Mouse (Mus musculus): ENCODE measurements at regions not wholly inside any gene's neighbourhood (a gene's known extent, or its start where the extent isn't known, plus 50 kb on each side); places are given as distances from the start of the nearest gene placed in this dataset.
A peak's percentile ranks its signal among the peaks of the same experiment; 100 is the strongest.

DNA sequence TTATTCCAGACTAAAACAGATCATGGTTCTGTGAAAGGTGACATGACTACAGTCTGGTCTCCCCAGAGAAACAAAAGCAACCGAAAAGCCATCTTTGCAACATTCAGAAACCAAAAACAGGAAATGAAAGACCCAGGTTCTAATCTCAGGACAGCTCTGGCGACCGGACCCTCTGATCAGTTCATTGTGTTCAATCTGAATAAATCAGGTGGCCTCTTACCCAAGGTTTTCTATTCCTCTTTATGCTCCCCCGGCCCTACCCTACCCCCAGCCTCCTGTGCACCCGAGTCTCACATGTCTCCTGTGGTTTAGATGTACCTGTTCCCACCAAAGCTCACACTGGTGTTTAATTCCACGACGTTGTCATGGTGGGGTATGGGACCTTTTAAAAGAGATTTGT is 238.6 kb upstream of the Jmjd1c start:
- no peak for DNase-seq (ENCODE audit: low read depth, low spot score)

- DNase-seq (ENCODE audit: low read depth, low spot score): no peak
Observed at GRCm38 (mm10) chr10:66861421-66861820, 234.5 kb upstream of the Jmjd1c start.

GRCm38 (mm10) chr10:66864161-66864862 is 231.6 kb upstream of the Jmjd1c start:
- no peak for DNase-seq (ENCODE audit: low read depth, low spot score)

DNA sequence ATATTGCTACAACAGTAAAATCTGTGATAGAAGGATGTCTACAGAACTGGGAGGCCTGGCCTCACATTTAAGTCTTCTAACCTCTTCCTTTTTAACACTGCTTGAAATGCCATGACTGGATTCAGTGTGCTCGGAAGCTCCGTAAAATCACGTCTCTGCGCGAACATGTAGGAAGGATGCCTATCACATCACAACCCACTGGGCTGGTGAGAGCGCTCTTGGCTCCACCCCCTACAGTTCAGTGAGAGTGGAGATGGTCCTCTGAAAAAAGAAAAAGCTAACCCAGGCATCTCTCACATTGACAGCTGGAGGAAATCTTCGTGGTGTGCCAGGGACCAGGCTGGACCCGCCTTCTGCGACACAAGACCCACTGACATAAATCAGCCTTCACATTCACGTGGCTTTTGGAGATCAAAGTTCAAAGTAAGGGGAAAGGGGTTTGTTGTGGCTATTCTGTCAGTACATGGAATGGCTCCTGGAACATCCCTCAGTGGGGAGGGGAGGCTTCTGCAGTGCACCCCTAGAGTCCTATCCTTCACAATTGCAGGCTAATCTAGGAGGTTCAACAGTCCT is 230.8 kb upstream of the Jmjd1c start:
- DNase-seq (ENCODE audit: low read depth, low spot score): no peak

- no peak for DNase-seq (ENCODE audit: low read depth, low spot score)
Observed at GRCm38 (mm10) chr10:66871133-66871664, 224.7 kb upstream of the Jmjd1c start.

DNA sequence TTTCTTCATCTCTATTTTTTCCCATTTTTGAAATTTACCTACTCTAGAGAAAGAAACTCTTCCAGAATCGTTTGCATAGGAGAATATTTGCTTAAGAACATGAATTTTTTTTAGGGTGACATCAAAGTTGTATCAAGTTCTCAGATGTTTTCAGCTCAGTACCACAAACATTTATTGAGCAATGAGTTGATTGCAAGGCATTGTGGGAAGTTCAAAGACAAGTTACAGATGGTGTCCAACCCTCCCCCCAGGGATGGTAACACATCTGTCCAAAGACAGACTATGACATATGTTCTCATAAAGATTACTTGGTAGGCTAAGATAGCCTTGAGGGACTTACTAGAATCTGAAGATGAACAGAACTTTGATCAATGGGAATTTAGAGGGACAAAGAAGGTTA is 224.3 kb upstream of the Jmjd1c start:
- DNase-seq (ENCODE audit: low read depth, low spot score): no peak

GRCm38 (mm10) chr10:66873468-66873867 is 222.5 kb upstream of the Jmjd1c start:
- no peak for DNase-seq (ENCODE audit: low read depth, low spot score)

GRCm38 (mm10) chr10:66879071-66879470 is 216.9 kb upstream of the Jmjd1c start:
- DNase-seq (ENCODE audit: low read depth, low spot score): no peak

- DNase-seq (ENCODE audit: low read depth, low spot score): no peak
Observed at GRCm38 (mm10) chr10:66882825-66883224, 213.1 kb upstream of the Jmjd1c start.

DNA sequence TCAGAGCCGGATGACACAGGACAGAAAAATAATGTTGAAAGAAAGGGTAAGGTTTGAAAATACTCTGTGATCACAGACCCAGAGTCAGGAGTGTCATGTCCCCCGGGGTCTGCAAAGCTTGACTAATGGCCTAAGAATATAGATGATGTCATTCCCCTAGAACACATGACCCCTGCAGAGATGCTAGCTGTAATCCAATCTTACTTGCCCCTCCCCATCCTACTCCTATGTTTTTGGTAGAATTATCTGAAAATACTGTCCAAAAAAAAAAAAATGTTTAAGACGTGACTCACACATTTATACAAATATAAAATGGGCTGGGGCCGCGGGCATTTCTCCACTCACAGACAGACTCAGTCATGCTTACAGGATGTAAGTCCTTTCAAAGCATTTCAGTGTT is 210.3 kb upstream of the Jmjd1c start:
- no peak for DNase-seq (ENCODE audit: low read depth, low spot score)

DNA sequence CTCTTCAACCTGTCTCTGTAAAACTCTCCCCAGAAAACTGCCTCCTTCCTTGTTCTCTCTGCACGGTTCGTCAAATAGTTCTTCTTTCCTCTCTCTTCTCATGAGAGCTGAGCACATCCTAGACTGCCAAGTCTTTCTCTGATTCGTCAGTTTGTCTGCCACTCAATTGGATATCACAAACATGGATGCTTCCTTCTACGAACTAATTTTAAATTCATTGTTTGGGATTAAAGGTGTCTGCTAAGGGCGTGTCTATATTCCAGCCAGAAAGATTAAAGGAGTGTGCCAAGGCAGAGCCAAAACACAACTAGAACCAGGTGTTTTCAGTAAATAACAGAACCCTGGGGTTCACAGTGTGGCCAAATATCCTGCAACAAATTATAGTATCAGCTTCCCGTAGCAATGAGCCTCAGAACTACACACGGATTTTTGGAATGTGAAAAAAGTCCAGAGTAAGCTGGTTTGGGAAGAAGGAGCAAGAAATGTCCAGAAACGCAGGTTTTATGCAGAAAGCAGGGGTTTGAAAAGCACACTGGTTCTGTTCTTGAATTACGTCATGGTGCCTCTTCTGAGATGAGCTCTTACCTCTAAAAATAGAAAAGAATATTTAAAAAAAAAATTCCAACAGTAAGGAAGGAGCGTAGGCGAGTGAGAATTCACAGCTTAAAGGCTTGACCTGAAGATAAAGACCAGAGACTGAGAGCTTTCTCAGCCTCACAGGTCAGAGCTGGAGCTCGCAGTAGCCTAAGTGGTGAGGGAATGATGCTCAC is 206.0 kb upstream of the Jmjd1c start:
- DNase-seq (ENCODE audit: low read depth, low spot score): no peak

GRCm38 (mm10) chr10:66891811-66892210 is 204.1 kb upstream of the Jmjd1c start:
- DNase-seq (ENCODE audit: low read depth, low spot score): no peak

DNA sequence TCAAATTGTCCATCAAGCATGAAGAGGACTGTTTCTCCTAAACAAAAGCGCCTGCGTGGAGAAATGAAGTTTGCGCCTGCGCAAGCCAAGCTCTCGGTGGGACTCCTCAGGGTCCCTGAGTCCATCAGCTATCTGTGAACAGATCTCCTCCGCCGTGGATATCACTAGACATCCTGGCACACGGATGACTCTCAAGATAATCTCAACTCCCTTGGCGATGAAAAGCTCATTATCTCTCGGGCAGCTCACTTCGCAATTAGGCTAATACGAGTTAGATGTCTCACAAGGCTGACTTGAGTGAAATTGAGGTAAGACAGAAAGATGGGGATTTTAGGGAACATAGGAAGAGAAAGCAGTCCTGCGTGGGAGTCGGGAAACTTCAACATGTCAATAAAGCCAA is 202.1 kb upstream of the Jmjd1c start:
- peak; percentile 56 for DNase-seq (ENCODE audit: low read depth, low spot score)

DNA sequence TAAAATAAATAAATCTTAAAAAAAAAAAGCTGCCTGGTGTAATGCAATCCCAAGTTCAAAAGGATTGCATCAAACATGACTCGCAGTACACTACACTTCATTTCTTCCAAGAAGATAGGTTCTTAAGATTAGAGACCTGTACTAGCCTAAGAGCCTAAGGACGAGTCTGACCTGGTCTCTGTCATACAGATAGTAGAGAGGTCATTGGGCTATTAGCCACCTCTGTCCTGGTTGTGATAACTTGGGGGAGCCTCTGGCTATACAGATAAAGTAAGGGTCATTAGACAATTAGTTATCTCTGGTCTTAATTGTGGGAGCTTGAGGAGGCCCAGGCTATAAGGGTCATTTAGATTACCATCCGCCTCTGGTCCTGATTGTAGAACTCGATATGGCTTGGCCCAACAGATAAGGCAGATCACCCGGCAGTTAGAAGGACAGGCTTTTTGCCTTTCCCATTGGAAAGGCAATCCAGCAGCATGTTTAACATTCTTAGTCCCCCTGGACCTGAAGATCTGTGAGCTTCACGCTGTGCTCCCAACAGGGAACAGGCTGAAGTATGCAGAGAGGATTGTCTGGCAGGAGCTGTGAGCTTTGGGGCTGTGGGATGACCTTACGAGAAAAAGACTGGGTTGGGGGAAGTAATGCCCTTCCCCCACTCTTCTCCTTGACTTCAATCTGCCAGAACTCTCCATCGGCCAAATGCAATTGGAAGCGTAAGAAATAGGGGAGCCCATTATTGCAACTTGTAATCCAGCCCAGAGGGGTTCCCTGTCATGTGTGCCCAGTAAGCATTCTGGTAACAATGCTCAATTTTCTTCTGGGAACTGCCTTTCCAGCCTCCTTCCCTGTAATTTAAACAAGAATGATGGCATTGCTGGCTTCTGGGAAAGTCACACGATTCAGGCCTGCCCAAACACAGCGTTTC is 199.0 kb upstream of the Jmjd1c start:
- no peak for DNase-seq (ENCODE audit: low read depth, low spot score)

DNA sequence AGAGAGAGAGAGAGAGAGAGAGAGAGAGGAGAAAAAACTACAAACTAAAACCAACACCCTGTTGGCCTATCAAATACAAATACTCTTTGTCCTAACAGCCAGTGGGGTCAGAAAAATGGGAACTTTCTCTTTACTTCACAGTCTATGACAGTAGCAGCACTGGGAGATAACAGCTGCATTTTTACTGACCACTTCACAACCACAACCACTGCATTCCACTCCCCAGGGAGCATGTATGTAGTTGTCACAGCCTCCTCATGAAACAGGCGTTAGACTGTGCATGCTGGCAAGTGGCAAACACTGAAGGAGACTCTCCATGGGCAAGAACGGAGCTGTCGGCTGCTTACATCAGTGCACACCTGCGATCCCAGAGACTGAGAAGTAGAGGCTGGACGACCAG is 196.2 kb upstream of the Jmjd1c start:
- DNase-seq (ENCODE audit: low read depth, low spot score): no peak

- DNase-seq (ENCODE audit: low read depth, low spot score): no peak
Observed at GRCm38 (mm10) chr10:66900781-66901180, 195.1 kb upstream of the Jmjd1c start.

DNA sequence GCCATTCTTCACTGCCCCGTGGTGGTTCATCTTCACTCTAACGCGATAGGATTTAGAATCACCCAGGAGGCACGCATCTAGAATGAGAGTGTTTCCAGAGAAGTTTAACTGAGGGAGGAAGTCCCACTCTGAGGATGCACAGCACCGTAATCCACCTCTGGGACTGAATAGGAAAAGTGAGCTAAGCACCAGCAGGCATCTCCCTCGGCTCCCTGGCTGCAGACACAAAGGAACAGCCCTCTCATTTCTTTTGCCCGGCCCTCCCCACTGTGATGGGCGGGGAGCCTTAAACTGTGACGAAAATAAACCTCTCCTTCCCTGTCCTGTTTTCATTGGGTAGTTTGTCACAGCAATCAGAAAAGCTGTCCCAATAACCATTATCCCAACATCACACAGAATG is 194.1 kb upstream of the Jmjd1c start:
- DNase-seq (ENCODE audit: low read depth, low spot score): no peak

GRCm38 (mm10) chr10:66904552-66905367 is 191.2 kb upstream of the Jmjd1c start:
- DNase-seq (ENCODE audit: low read depth, low spot score): no peak

DNA sequence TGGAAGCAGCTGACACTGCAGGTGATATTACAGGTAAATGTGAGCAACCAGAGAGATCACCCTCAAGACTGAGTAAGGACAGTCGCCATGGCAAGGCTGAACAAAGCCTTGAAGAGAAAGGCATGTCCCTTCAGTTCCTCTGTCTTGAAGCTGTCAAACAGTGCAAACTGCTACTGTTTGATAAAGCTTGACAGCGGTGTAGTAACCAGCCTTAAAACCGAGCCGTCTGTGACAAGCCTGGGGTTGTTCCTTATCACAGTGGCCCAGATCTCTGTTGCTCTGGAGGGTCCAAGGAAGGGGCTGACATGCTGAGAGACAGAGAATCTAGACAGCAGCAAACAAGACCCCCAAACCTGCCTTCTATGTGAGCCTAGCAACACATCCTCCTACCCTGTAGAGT is 188.1 kb upstream of the Jmjd1c start:
- no peak for DNase-seq (ENCODE audit: low read depth, low spot score)

DNA sequence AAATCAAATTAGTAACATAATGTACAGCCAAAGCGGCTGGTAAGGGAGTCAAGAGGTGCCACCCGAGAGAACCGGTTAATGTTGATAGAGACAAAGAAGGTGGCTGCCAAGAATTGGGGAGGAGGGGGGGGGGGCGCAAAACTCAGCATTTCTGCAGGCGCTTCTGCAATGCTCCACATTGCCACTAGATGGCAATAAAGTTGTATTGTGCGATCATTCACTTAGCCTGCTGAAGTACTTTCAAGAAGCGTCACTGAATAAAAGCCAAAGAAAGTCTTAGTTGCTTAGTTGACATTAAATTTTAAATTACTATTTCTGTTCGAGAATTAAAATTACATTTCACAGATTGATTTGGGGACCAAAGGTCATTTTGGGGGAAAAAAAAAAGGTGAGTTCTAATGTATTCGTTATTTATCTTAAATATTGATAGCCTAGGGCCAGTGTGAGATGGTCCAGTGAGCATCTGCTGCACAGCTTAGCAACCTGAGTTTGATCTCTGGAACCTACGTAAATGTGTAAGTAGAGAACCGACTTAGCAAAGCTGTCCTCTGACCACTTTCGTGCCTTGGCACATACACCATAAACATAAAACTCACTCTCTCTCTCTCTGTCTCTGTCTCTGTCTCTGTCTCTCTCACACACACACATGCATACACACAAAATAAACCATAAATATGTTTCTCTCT is 186.6 kb upstream of the Jmjd1c start:
- DNase-seq (ENCODE audit: low read depth, low spot score): peak; percentile 67
